Mouse (Mus musculus): ENCODE measurements at regions not wholly inside any gene's neighbourhood (a gene's known extent, or its start where the extent isn't known, plus 50 kb on each side); places are given as distances from the start of the nearest gene placed in this dataset.
A peak's percentile ranks its signal among the peaks of the same experiment; 100 is the strongest.

GRCm38 (mm10) chr1:42362438-42362837 lies 333.1 kb upstream of the Pou3f3 start:
- Histone ChIP-seq H3K27ac (replicated peaks) (no peak overlapping the region), H3K36me3 (no peaks in the 10 kb centered on the region), H3K4me1 (no peaks in the 10 kb centered on the region; the same call in 1 of the 2 replicates), H3K27me3 (no peaks in the 10 kb centered on the region), H3K4me2 (replicated peaks) (no peak overlapping the region), H3K9me3 (no peaks in the 10 kb centered on the region), H3K9ac (replicated peaks) (no peak overlapping the region), H3K4me3 (no peak overlapping the region)
- ATAC-seq (replicated peaks) = no peak
- 78% methylated on average over 3 of the region's 3 CpGs for WGBS

GRCm38 (mm10) chr1:42365648-42366324 lies 329.8 kb upstream of the Pou3f3 start:
- no peak overlapping the region for H3K4me2 ChIP-seq (replicated peaks)
- peak; percentile 76 for ATAC-seq (replicated peaks)
- 53% methylated on average over 4 of the region's 4 CpGs for WGBS

DNA sequence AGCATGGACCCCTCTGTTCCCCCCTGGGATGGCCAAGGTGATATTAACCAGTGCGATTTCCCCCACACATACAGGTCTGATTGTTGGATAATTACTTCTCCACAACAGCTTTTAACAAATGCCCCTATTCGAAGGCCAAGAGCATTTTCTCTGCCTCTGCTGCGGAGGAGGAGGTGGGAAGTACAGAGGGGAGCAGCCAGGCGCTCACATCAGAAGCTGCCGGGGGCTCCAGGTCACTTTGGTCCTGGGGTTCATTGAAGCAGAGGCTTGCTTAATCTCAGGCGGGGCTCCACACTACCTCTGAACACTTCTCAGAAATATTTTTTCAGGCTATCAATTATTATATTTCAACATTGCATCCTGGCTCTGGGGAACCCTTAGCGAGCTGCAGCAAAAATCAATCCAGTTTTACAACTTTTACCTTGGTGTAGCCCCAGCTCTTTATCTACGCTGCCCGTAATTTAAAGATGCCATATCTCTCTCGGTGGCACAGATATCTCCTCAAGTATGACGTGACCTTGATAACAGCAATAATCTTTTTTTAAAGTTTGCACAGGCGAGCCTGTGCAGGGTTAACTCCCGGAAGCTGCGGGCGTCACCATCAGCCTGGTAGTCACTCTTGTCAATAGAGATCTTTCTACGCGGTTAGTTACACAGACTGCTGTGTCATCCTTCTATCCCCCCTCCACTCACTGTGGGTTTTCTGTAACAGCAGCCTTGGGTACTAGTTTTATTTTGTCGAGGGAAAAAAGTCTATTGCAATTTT lies 307.5 kb upstream of the Pou3f3 start:
- H3K9ac ChIP-seq (replicated peaks) = no peak overlapping the region
- WGBS = 62% methylated on average over 18 of the region's 18 CpGs
- no peaks in the 10 kb centered on the region for H3K27me3 ChIP-seq
- no peaks in the 10 kb centered on the region for H3K36me3 ChIP-seq
- no peak for ATAC-seq (replicated peaks)
- no peak overlapping the region for H3K4me2 ChIP-seq (replicated peaks)
- H3K4me1 ChIP-seq = peaks cover 3% of the 10 kb centered on the region; the same call in 1 of the 2 replicates
- no peak overlapping the region for H3K27ac ChIP-seq (replicated peaks)
- H3K4me3 ChIP-seq = no peak overlapping the region
- no peaks in the 10 kb centered on the region for H3K9me3 ChIP-seq

More at GRCm38 (mm10) chr1:42365648-42366324, 329.8 kb upstream of the Pou3f3 start:
- H3K4me1 ChIP-seq = no peaks in the 10 kb centered on the region; the same call in 1 of the 2 replicates
- H3K4me3 ChIP-seq = no peak overlapping the region
- H3K36me3 ChIP-seq = no peaks in the 10 kb centered on the region
- no peak overlapping the region; the same call in 1 of the 2 replicates for H3K27ac ChIP-seq (replicated peaks)
- H3K27me3 ChIP-seq = no peaks in the 10 kb centered on the region
- no peaks in the 10 kb centered on the region for H3K9me3 ChIP-seq
- no peak overlapping the region for H3K9ac ChIP-seq (replicated peaks)

DNA sequence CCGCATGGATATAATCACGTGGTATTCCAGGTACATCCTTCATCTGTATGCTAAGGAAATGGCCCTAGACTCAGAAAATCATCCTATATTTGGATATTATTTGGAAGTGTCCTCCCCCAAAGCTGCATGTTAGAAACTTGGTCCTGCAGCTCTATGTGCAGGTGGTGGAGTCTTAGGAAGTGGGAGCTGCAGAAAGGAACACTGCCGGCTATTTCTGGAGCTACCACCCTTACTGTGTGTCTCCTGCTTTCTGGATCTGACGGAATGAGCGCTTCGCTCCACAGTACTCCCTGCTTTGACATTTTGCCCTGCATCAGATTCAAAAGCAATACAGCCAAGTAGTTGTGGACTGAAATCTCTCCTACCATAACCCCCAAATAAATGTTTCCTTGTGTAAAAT lies 306.8 kb upstream of the Pou3f3 start:
- Histone ChIP-seq H3K27ac (replicated peaks) (no peak overlapping the region), H3K36me3 (no peaks in the 10 kb centered on the region), H3K9ac (replicated peaks) (no peak overlapping the region), H3K4me1 (peaks cover 3% of the 10 kb centered on the region; the same call in 1 of the 2 replicates), H3K4me3 (no peak overlapping the region), H3K4me2 (replicated peaks) (no peak overlapping the region), H3K9me3 (no peaks in the 10 kb centered on the region), H3K27me3 (no peaks in the 10 kb centered on the region)
- 94% methylated on average over 6 of the region's 6 CpGs for WGBS
- ATAC-seq (replicated peaks) = no peak

DNA sequence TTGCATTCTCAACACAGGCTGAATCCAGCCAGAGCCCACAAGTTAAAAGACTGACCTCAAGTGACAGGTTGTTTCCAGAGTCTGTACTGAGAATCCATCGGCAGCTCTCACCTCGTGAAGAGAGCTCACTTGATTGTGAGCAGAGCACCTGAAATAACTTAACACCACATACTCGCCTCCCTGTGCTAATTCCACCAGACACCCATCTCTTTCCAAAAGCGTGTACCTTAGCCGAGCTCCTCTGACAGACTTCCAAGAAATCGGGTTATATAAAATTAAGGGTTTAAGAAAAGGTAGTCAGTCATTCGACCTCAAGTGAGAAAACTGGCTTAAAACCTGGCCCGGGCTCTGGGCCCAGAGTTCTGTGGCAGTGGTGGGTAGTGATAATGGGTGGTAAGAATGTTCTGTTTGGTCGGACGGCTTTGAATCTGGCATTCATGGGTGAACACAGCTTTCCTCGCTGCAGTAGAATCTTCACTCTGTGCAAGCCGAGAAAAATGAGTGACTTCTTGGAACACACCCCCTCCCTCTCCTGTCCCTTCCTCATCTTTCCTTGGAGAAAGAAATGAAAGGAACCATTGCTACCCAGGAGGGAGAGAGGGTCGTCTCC lies 299.8 kb upstream of the Pou3f3 start:
- Histone ChIP-seq H3K27ac (replicated peaks) (no peak overlapping the region), H3K4me3 (no peak overlapping the region), H3K4me1 (peaks cover 6% of the 10 kb centered on the region; the same call in 1 of the 2 replicates), H3K9me3 (no peaks in the 10 kb centered on the region), H3K9ac (replicated peaks) (no peak overlapping the region), H3K27me3 (no peaks in the 10 kb centered on the region), H3K36me3 (no peaks in the 10 kb centered on the region), H3K4me2 (replicated peaks) (no peak overlapping the region)
- 87% methylated on average over 13 of the region's 13 CpGs for WGBS
- ATAC-seq (replicated peaks) = no peak

GRCm38 (mm10) chr1:42398461-42399154 lies 297.0 kb upstream of the Pou3f3 start:
- WGBS = 17% methylated on average over 8 of the region's 8 CpGs

GRCm38 (mm10) chr1:42415817-42416538 lies 279.6 kb upstream of the Pou3f3 start:
- H3K36me3 ChIP-seq = no peaks in the 10 kb centered on the region
- peaks cover 2% of the 10 kb centered on the region; the same call in 1 of the 2 replicates for H3K4me1 ChIP-seq
- H3K9ac ChIP-seq (replicated peaks) = no peak overlapping the region
- ATAC-seq (replicated peaks) = no peak
- no peak overlapping the region for H3K4me3 ChIP-seq
- WGBS = 76% methylated on average over 21 of the region's 21 CpGs
- no peak overlapping the region for H3K4me2 ChIP-seq (replicated peaks)
- H3K27me3 ChIP-seq = no peaks in the 10 kb centered on the region
- no peak overlapping the region for H3K27ac ChIP-seq (replicated peaks)
- no peaks in the 10 kb centered on the region for H3K9me3 ChIP-seq

More at GRCm38 (mm10) chr1:42398461-42399154, 297.0 kb upstream of the Pou3f3 start:
- Histone ChIP-seq H3K27me3 (no peaks in the 10 kb centered on the region), H3K27ac (replicated peaks) (0 out of 2 replicates have a peak overlapping the region, but pooled peaks have one; percentile 12), H3K4me2 (replicated peaks) (no peak overlapping the region), H3K36me3 (no peaks in the 10 kb centered on the region), H3K4me3 (no peak overlapping the region), H3K9ac (replicated peaks) (no peak overlapping the region), H3K9me3 (no peaks in the 10 kb centered on the region), H3K4me1 (peaks cover 6% of the 10 kb centered on the region; the same call in 1 of the 2 replicates)
- peak; percentile 55; the same call in 1 of the 2 replicates for ATAC-seq (replicated peaks)

DNA sequence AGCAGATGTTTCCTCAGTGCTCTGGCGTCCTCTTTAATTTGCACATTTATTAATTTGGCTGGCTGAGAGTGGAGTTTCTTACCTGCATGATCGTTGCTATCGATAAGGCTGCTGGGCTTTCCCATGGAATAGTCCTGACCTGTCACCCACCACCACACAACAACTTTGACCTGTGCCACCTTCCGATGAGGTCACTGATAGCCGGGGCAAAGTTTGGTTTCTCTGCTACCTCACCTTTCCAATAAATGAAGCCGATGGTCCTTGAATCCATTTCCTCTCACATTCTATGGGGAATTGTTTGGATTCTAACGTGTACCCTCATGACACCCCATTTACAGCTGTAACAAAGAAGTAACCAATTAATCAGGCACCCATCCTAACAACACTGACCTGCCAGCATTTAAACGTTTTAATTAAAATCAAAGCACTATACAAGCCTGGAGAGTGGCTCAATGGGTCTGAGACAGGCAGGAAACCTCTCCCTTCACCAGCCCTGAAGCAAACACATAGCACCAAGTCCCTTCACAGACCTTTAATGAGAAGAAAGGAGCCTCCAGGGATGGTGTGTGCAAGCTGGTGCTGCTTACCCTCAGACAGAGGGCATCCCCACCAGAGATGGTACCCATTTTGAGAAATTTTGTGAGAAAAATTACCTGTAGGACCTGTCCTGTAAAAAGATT lies 278.9 kb upstream of the Pou3f3 start:
- Histone ChIP-seq H3K27me3 (no peaks in the 10 kb centered on the region), H3K36me3 (no peaks in the 10 kb centered on the region), H3K9me3 (no peaks in the 10 kb centered on the region), H3K4me2 (replicated peaks) (no peak overlapping the region), H3K4me3 (no peak overlapping the region), H3K4me1 (peaks cover 2% of the 10 kb centered on the region; the same call in 1 of the 2 replicates), H3K27ac (replicated peaks) (no peak overlapping the region), H3K9ac (replicated peaks) (no peak overlapping the region)
- ATAC-seq (replicated peaks) = no peak
- WGBS = 52% methylated on average over 8 of the region's 8 CpGs

GRCm38 (mm10) chr1:42417815-42418214 lies 277.8 kb upstream of the Pou3f3 start:
- no peaks in the 10 kb centered on the region for H3K36me3 ChIP-seq
- H3K27ac ChIP-seq (replicated peaks) = no peak overlapping the region
- H3K4me3 ChIP-seq = no peak overlapping the region
- WGBS = 65% methylated on average over 4 of the region's 4 CpGs
- H3K4me1 ChIP-seq = peaks cover 2% of the 10 kb centered on the region; the same call in 1 of the 2 replicates
- H3K4me2 ChIP-seq (replicated peaks) = no peak overlapping the region
- H3K9ac ChIP-seq (replicated peaks) = no peak overlapping the region
- H3K27me3 ChIP-seq = no peaks in the 10 kb centered on the region
- ATAC-seq (replicated peaks) = no peak
- H3K9me3 ChIP-seq = no peaks in the 10 kb centered on the region

GRCm38 (mm10) chr1:42418233-42418632 lies 277.3 kb upstream of the Pou3f3 start:
- no peaks in the 10 kb centered on the region for H3K9me3 ChIP-seq
- H3K9ac ChIP-seq (replicated peaks) = no peak overlapping the region
- WGBS = 67% methylated on average over 1 of the region's 1 CpGs
- H3K27ac ChIP-seq (replicated peaks) = no peak overlapping the region
- no peak for ATAC-seq (replicated peaks)
- H3K36me3 ChIP-seq = no peaks in the 10 kb centered on the region
- H3K4me2 ChIP-seq (replicated peaks) = no peak overlapping the region
- no peak overlapping the region for H3K4me3 ChIP-seq
- H3K27me3 ChIP-seq = no peaks in the 10 kb centered on the region
- peaks cover 2% of the 10 kb centered on the region; the same call in 1 of the 2 replicates for H3K4me1 ChIP-seq
